Mouse (Mus musculus) liver, adult 2 months (tissue): ENCODE data around the gene Lats2.

Experiments
- CTCF ChIP-seq: fragments of 200-500 bp; IDR thresholded peaks from 2 replicates; pipeline ENCODE4 v1.5.1; 2011; ENCODE audit warnings: low read depth, low read length, control low read depth
- POLR2A ChIP-seq: fragments of 200-500 bp; IDR thresholded peaks from 2 replicates; pipeline ENCODE4 v1.6.1; 2011; ENCODE audit warnings: low read length, control low read depth; ENCODE audit not compliant: insufficient read depth; ENCODE audit errors: extremely low read depth

GRCm38 (mm10) chr14:57729364-57729763 lies 28.8 kb downstream of the Lats2 start:
- TF ChIP-seq CTCF (no peak), POLR2A (no peak)
